Mouse (Mus musculus) brain, embryonic 14.5 days (tissue): ENCODE data around the gene Sufu. TPM values are rescaled to one million over a fixed set of nuclear protein-coding genes. Genes with fewer than 3 reads are reported as not detected.

Experiments used
- DNase-seq: peaks from one replicate; pipeline ENCODE4 v3.0.0-alpha.2; 2011; ENCODE audit warnings: low read depth
- CTCF ChIP-seq: fragments of 200-500 bp; IDR thresholded peaks from 2 replicates; pipeline ENCODE4 v1.5.1; 2012; ENCODE audit warnings: inconsistent platforms, mild to moderate bottlenecking, moderate library complexity, borderline replicate concordance; ENCODE audit not compliant: insufficient read depth, insufficient read length; ENCODE audit errors: extremely low read depth
- POLR2A ChIP-seq: fragments of 200-500 bp; IDR thresholded peaks from 2 replicates; pipeline ENCODE4 v1.6.1; 2012; ENCODE audit warnings: mild to moderate bottlenecking, inconsistent platforms, borderline replicate concordance; ENCODE audit not compliant: poor library complexity, insufficient read depth, insufficient read length, severe bottlenecking; ENCODE audit errors: extremely low read depth
- polyA plus RNA-seq: library from polyadenylated mRNA; depleted of rRNA; stranded (reverse); fragments of >200 nt; gene quantifications from 2 replicates; pipeline ENCODE4 v1.2.3, GENCODE M21; 2012

The Sufu gene
- polyA plus RNA-seq, 1 experiment, result 26.0 TPM

GRCm38 (mm10) chr19:46522433-46523044, 125.8 kb downstream of the Sufu start:
- TF ChIP-seq CTCF (no peak), POLR2A (no peak)
- DNase-seq, result peak; percentile 36

GRCm38 (mm10) chr19:46523131-46523479, 126.4 kb downstream of the Sufu start:
- no peak for DNase-seq

GRCm38 (mm10) chr19:46523480-46524151, 126.9 kb downstream of the Sufu start:
- peak; percentile 97 for DNase-seq

More at GRCm38 (mm10) chr19:46523131-46523479, 126.4 kb downstream of the Sufu start:
- no peak for TF ChIP-seq POLR2A
- TF ChIP-seq CTCF, result no peak

GRCm38 (mm10) chr19:46524152-46524544, 127.5 kb downstream of the Sufu start:
- DNase-seq, result no peak

More at GRCm38 (mm10) chr19:46523480-46524151, 126.9 kb downstream of the Sufu start:
- no peak for TF ChIP-seq POLR2A
- no peak for TF ChIP-seq CTCF

GRCm38 (mm10) chr19:46524601-46525321, 128.1 kb downstream of the Sufu start:
- no peak for TF ChIP-seq CTCF
- no peak for TF ChIP-seq POLR2A
- peak; percentile 52 for DNase-seq

More at GRCm38 (mm10) chr19:46524152-46524544, 127.5 kb downstream of the Sufu start:
- no peak for TF ChIP-seq POLR2A
- no peak for TF ChIP-seq CTCF

GRCm38 (mm10) chr19:46525691-46526631, 129.3 kb downstream of the Sufu start:
- peak; percentile 89 for DNase-seq
- no peak for TF ChIP-seq CTCF
- no peak for TF ChIP-seq POLR2A

- TF ChIP-seq POLR2A (no peak), CTCF (no peak)
- peak; percentile 54 for DNase-seq
Measured at GRCm38 (mm10) chr19:46527632-46528528, 131.2 kb downstream of the Sufu start.

- peak; percentile 12; the same call in 1 of the 2 replicates for TF ChIP-seq CTCF
- no peak for TF ChIP-seq POLR2A
- peak; percentile 92 for DNase-seq
Measured at GRCm38 (mm10) chr19:46528529-46529213, 132.0 kb downstream of the Sufu start.

GRCm38 (mm10) chr19:46529601-46530448, 133.1 kb downstream of the Sufu start:
- TF ChIP-seq CTCF (no peak), POLR2A (no peak)
- peak; percentile 75 for DNase-seq

- peak; percentile 74 for DNase-seq
- no peak for TF ChIP-seq CTCF
- TF ChIP-seq POLR2A, result no peak
Measured at GRCm38 (mm10) chr19:46530449-46530990, 133.8 kb downstream of the Sufu start.
